17 mouse cellular contexts compared by ENCODE assay signal in genomic region chr11:24139952-24140351, GRCm38 (mm10).
A peak's percentile ranks its signal among the peaks of the same experiment; 100 is the strongest.
DNase-seq lines count a peak whose midpoint lies in the region; ATAC-seq and TF ChIP-seq lines count a peak whose summit lies in the region.
"Had no signal": no experiment of that assay in that cellular context is flagged by ENCODE, and none has a peak within 500 bp of the region (broad histone marks: within the 10 kb centered on the region; RNA-seq: fewer than 3 reads in every experiment).

No protein-coding gene starts in this region.

- TF ChIP-seq CTCF in kidney, postnatal 0 days (IDR thresholded peaks at IDR 0.05; ENCODE audit: low read depth) = peak; percentile 9; the same call in 1 of the 2 replicates
- TF ChIP-seq CTCF in hindbrain, postnatal 0 days (IDR thresholded peaks at IDR 0.05; ENCODE audit: low read depth) = no peak

- 95% methylated on average over 2 of the region's 2 CpGs for WGBS in kidney, postnatal 0 days
- WGBS in liver, embryonic 15.5 days (ENCODE audit: insufficient replicate concordance) = 73% methylated on average over 2 of the region's 2 CpGs
- 93% methylated on average over 2 of the region's 2 CpGs for WGBS in hindbrain, postnatal 0 days

- H3K4me3 ChIP-seq in kidney, postnatal 0 days (replicated peaks; ENCODE audit: low read depth, low read length) = no peak overlapping the region
- H3K4me3 ChIP-seq in liver, embryonic 15.5 days (replicated peaks) = no peak overlapping the region
- H3K4me3 ChIP-seq in hindbrain, postnatal 0 days (ENCODE audit: low read length) = no peak overlapping the region
- H3K4me3 ChIP-seq: embryonic facial prominence, embryonic 10.5 days; forebrain, embryonic 13.5 days; midbrain, embryonic 10.5 days had no signal

- no peak overlapping the region for H3K4me2 ChIP-seq in kidney, postnatal 0 days (ENCODE audit: low read length)
- no peak overlapping the region for H3K4me2 ChIP-seq in liver, embryonic 15.5 days
- no peak overlapping the region for H3K4me2 ChIP-seq in hindbrain, postnatal 0 days (ENCODE audit: low read depth, low read length)
- H3K4me2 ChIP-seq: forebrain, embryonic 13.5 days; heart, embryonic 11.5 days; hindbrain, embryonic 14.5 days had no signal

- ATAC-seq in kidney, postnatal 0 days (replicated peaks; ENCODE audit: low FRiP score, low read depth) = no peak
- no peak for ATAC-seq in liver, embryonic 15.5 days (ENCODE audit: insufficient read depth)
- ATAC-seq in hindbrain, postnatal 0 days = no peak
- ATAC-seq: forebrain, embryonic 13.5 days had no signal

- H3K27me3 ChIP-seq in kidney, postnatal 0 days (ENCODE audit: insufficient read depth, low read length) = no peaks in the 10 kb centered on the region
- H3K27me3 ChIP-seq in liver, embryonic 15.5 days = no peaks in the 10 kb centered on the region
- H3K27me3 ChIP-seq in hindbrain, postnatal 0 days (ENCODE audit: insufficient read depth, low read length) = no peaks in the 10 kb centered on the region
- H3K27me3 ChIP-seq: forebrain, embryonic 13.5 days had no signal

- H3K27ac ChIP-seq in kidney, postnatal 0 days = no peak overlapping the region
- H3K27ac ChIP-seq in liver, embryonic 15.5 days (replicated peaks) = 0 out of 2 replicates have a peak overlapping the region, but pooled peaks have one; percentile 65
- H3K27ac ChIP-seq in hindbrain, postnatal 0 days = no peak overlapping the region
- H3K27ac ChIP-seq: embryonic facial prominence, embryonic 10.5 days; forebrain, embryonic 13.5 days; hindbrain, embryonic 14.5 days; midbrain, embryonic 10.5 days had no signal

- DNase-seq in kidney, postnatal 0 days (ENCODE audit: low spot score) = no peak
- DNase-seq in kidney, adult 8-10 months = no peak
- peak; percentile 46 to 51 for DNase-seq in B cell, adult 2 months
- peak; percentile 16 for DNase-seq in ZHBTc4 (ENCODE audit: low read depth, low spot score)
- no peak for DNase-seq in hindbrain, postnatal 0 days (ENCODE audit: low spot score)
- no peak for DNase-seq in ovary, adult 18-20 months (ENCODE audit: low spot score)
- DNase-seq: cerebellum, adult 18-20 months; cerebellum, postnatal 36 days; heart, postnatal 14 days; kidney, adult 18-20 months; layer of hippocampus, adult 9-11 months had no signal

- no peaks in the 10 kb centered on the region for H3K9me3 ChIP-seq in kidney, postnatal 0 days (replicated peaks; ENCODE audit: low read length)
- 0 out of 2 replicates have a peak, but pooled peaks cover 3% of the 10 kb centered on the region for H3K9me3 ChIP-seq in liver, embryonic 15.5 days (replicated peaks)
- H3K9me3 ChIP-seq in hindbrain, postnatal 0 days (ENCODE audit: low read length) = no peaks in the 10 kb centered on the region
- H3K9me3 ChIP-seq: embryonic facial prominence, embryonic 10.5 days; forebrain, embryonic 13.5 days had no signal

- H3K9ac ChIP-seq in kidney, postnatal 0 days (ENCODE audit: low read depth, low read length) = no peak overlapping the region
- H3K9ac ChIP-seq in liver, embryonic 15.5 days = no peak overlapping the region
- H3K9ac ChIP-seq in hindbrain, postnatal 0 days (replicated peaks; ENCODE audit: low read length) = no peak overlapping the region
- H3K9ac ChIP-seq: forebrain, embryonic 13.5 days; hindbrain, embryonic 14.5 days had no signal

- H3K4me1 ChIP-seq in kidney, postnatal 0 days (replicated peaks; ENCODE audit: insufficient read depth, low read length) = no peaks in the 10 kb centered on the region
- peaks cover 90% of the 10 kb centered on the region for H3K4me1 ChIP-seq in liver, embryonic 15.5 days (replicated peaks)
- no peaks in the 10 kb centered on the region for H3K4me1 ChIP-seq in hindbrain, postnatal 0 days (ENCODE audit: insufficient read depth, low read length)

- no peaks in the 10 kb centered on the region for H3K36me3 ChIP-seq in kidney, postnatal 0 days (ENCODE audit: insufficient read depth, low read length)
- peaks cover 59% of the 10 kb centered on the region for H3K36me3 ChIP-seq in liver, embryonic 15.5 days (replicated peaks)
- no peaks in the 10 kb centered on the region for H3K36me3 ChIP-seq in hindbrain, postnatal 0 days (ENCODE audit: insufficient read depth, low read length)

Comparison
In these comparisons a context has a peak if more than half of its experiments do, and no peak if none do; other contexts are left out.
1. DNase-seq: peak in B cell, adult 2 months (2 of 2) and ZHBTc4 (single experiment); none in kidney, postnatal 0 days (single experiment), kidney, adult 8-10 months (0 of 2), hindbrain, postnatal 0 days (single experiment) and ovary, adult 18-20 months (single experiment).